Mouse (Mus musculus) small intestine, adult 2 months (tissue): Measurements from ENCODE around the gene Tipin. TPM values are rescaled to one million over a fixed set of nuclear protein-coding genes. Genes with fewer than 3 reads are reported as not detected.
"Not testable (repeated sequence)": the region's sequence is repeated elsewhere in the genome, so short reads cannot be mapped to it uniquely, and the experiment has no call there.

Experiments
- H3K27ac ChIP-seq: fragments of 200-500 bp; 2 replicates; pipeline ENCODE4 v1.5.1; 2012; ENCODE audit warnings: low read depth, low read length, control low read depth, inconsistent platforms; ENCODE audit not compliant: insufficient read depth
- H3K27me3 ChIP-seq: fragments of 200-500 bp; 2 replicates; pipeline ENCODE4 v1.6.1; 2012; ENCODE audit warnings: mild to moderate bottlenecking, moderate library complexity, low read length, inconsistent platforms; ENCODE audit not compliant: control insufficient read depth, insufficient read depth
- H3K36me3 ChIP-seq: fragments of 200-500 bp; 2 replicates; pipeline ENCODE4 v1.6.1; 2012; ENCODE audit warnings: mild to moderate bottlenecking, low read length, control low read depth, inconsistent platforms; ENCODE audit not compliant: control insufficient read depth, insufficient read depth
- H3K4me1 ChIP-seq: fragments of 200-500 bp; 2 replicates; pipeline ENCODE4 v1.6.1; 2012; ENCODE audit warnings: low read length, inconsistent platforms, mixed read lengths; ENCODE audit not compliant: control insufficient read depth, insufficient read depth, insufficient read length
- H3K4me3 ChIP-seq: fragments of 200-500 bp; 2 replicates; pipeline ENCODE4 v1.5.1; 2012; ENCODE audit warnings: low read depth, mild to moderate bottlenecking, control low read depth, inconsistent platforms, low read length, moderate library complexity
- CTCF ChIP-seq: fragments of 200-500 bp; IDR thresholded peaks from 2 replicates; pipeline ENCODE4 v1.5.1; 2012; ENCODE audit warnings: low read depth, mild to moderate bottlenecking, control low read depth, inconsistent platforms, low read length, moderate library complexity, mixed read lengths; ENCODE audit not compliant: insufficient replicate concordance, insufficient read length; ENCODE audit errors: extremely low read depth
- POLR2A ChIP-seq: fragments of 200-500 bp; IDR thresholded peaks from 2 replicates; pipeline ENCODE4 v1.6.1; 2012; ENCODE audit warnings: low read depth, mild to moderate bottlenecking, control low read depth, inconsistent platforms, low read length, moderate library complexity
- WGBS: fragments of 180-500 bp; shearing (Covaris S2); methylation state at CpG from one replicate; pipeline ENCODE4 v1.1.7; 2018; 5-methylcytosine and 5-hydroxymethylcytosine counted together
- polyA plus RNA-seq: library from polyadenylated mRNA; depleted of rRNA; stranded (reverse); fragments of >200 nt; gene quantifications from 2 replicates; pipeline ENCODE4 v1.2.3, GENCODE M21; 2012

The Tipin gene
- polyA plus RNA-seq, 1 experiment: 0.35 TPM

DNA sequence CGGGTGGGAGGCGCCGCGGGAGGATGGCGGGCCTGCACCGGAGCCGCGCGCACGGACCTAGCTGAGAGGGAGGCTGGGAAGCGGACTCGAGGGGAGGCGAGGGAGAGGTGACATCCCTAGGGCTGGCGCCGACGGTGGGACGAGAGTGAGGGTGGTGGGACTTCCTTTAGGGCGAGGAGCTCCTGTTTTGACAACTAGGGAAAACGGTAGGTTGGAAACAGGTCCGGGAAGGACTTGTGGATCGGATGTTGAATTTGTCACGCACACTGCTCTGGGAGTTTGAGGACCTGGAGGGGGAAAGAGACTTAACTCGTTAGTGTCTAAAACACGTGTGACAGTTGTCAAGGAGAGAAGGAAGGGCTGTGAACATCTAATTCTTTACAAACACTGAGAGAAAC is 399 bp downstream of the Tipin start:
- H3K4me3 ChIP-seq: peak overlapping the region; percentile 98
- H3K27ac ChIP-seq: 0 out of 2 replicates have a peak overlapping the region, but pooled peaks have one; percentile 13
- H3K27me3 ChIP-seq: no peaks in the 10 kb centered on the region
- TF ChIP-seq CTCF (no peak), POLR2A (no peak)
- H3K36me3 ChIP-seq: no peaks in the 10 kb centered on the region
- H3K4me1 ChIP-seq: peaks cover 3% of the 10 kb centered on the region; the same call in 1 of the 2 replicates
- 1% methylated on average over 24 of the region's 24 CpGs for WGBS

DNA sequence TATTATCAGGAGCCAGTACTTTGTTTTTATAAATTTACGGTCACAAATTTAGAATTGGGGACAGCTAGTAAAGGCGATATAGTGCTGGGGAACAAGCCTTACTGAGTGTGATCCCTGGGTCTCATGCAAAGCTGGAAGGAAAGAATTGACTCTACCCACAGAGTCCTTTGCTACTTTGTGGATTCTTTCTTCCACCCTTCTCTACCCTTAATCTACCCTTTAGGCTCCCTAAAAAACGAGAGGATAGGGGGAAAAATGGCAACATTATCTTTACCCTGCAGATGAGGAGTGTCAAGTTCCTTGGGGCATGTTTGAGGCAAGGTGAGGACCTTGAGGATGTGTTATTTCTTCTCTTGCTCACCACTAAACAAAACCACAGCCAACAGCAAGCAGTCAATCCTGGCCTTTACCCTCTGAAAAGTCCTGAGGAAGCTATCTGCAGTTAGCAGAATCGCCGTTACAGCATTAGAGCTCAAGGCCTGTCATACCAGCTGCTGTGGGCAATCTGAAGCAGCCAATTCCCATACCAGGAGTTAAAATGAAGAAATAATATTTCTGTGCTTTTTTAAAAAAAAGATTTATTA is 1.1 kb downstream of the Tipin start:
- H3K4me3 ChIP-seq: no peak overlapping the region
- H3K27me3 ChIP-seq: no peaks in the 10 kb centered on the region
- no peak overlapping the region for H3K27ac ChIP-seq
- TF ChIP-seq POLR2A (no peak), CTCF (no peak)
- peaks cover 3% of the 10 kb centered on the region; the same call in 1 of the 2 replicates for H3K4me1 ChIP-seq
- H3K36me3 ChIP-seq: no peaks in the 10 kb centered on the region
- 22% methylated on average over 5 of the region's 5 CpGs for WGBS

DNA sequence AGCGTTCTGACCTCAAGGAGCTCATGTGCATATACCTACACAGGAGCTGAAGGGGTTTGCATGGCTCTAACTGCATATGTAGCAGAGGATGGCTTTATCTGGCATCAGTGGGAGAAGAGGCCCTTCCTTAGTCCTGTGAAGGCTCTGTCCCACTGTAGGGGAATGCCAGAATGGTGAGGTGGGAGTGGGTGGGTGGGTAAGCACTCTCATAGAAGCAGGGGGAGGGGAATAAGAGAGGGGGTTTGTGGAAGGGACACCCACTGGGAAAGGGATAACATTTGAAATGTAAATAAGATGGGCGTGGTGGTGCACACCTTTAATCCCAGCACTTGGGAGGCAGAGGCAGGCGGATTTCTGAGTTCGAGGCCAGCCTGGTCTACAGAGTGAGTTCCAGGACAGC is 21.7 kb downstream of the Tipin start:
- peaks cover 38% of the 10 kb centered on the region for H3K36me3 ChIP-seq
- 90% methylated on average over 4 of the region's 4 CpGs for WGBS

DNA sequence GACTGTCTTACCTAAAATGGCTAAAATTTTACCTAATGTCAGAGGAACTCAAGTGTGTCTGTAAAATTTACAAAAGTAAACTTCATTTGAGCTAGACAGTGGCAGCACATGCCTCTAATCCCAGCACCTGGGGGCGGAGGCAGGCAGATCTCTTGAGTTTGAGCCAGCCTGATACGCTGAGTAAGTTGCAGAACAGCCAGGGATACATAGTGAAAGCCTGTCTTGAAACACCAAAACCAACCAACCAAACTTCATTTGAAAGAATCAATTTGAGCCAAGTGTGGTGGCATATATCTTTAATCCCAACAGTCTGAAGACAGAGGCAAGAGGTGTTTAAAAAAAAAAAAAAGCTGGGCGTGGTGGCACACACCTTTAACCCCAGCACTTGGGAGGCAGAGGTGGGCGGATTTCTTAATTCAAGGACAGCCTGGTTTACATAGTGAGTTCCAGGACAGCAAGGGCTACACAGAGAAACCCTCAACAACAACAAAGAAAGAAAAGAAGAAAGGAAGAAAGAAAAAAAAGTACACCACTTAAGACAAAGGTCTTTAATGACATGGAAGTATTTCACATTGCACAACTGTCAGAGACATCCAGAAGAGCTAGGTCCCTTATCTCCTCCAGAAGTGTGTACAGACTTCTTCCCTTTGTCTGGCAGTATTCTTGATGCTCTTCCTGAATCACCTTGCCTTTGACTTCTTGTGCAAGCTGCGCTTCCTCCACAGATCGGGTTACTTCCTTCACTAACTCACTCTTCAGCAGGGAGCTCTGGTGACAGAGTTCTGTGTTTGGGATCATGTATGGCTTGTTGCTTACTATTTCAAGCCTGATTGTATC is 25.3 kb downstream of the Tipin start:
- no peaks in the 10 kb centered on the region for H3K27me3 ChIP-seq
- WGBS: 67% methylated on average over 6 of the region's 6 CpGs
- H3K27ac ChIP-seq: no peak overlapping the region
- H3K36me3 ChIP-seq: peaks cover 50% of the 10 kb centered on the region
- no peaks in the 10 kb centered on the region for H3K4me1 ChIP-seq
- H3K4me3 ChIP-seq: no peak overlapping the region
- TF ChIP-seq POLR2A: no peak
- no peak for TF ChIP-seq CTCF

More for the DNA sequence above, 21.7 kb downstream of the Tipin start:
- H3K27ac ChIP-seq, H3K4me1 ChIP-seq, H3K27me3 ChIP-seq, H3K4me3 ChIP-seq: not testable (repeated sequence)

DNA sequence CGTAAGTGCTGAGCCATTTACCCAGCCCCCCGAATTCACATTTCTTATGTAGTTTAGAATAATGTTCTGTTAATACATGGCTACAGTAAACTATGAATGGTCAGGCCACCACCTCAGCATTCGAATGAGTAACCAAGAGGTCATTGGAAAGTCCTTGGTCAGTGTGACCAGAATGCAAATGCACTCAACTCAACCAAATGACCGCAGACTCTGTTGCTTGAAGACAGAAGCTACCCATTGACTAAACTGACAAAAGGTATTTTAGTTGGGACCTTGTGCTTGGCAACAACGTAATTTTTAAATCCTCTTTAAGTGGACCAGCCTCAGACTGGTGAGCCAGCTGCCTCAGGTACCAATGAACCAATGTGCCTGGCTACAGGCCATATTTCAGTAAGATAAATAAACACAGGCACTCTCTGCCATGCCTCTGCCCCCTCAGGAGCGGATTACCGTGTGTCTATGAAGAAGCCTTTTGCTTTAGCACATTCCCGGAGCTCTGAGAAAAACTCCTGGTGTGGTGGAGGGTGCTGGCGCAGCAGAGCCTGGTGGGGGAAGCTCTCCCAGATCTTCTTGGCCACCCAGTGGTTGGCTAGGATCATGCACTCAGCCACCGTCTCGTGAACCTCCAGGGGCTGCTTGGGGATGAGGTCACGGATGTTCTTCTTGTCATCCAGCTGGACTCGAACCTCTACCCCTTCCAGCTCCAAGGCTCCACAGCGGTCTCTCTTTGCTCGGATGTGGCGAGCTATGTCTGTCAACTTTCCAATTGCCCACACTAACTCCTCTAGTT is 29.8 kb downstream of the Tipin start:
- no peak overlapping the region for H3K27ac ChIP-seq
- TF ChIP-seq POLR2A: no peak
- no peak for TF ChIP-seq CTCF
- H3K4me1 ChIP-seq: no peaks in the 10 kb centered on the region
- WGBS: 82% methylated on average over 16 of the region's 16 CpGs
- H3K4me3 ChIP-seq: no peak overlapping the region
- no peaks in the 10 kb centered on the region for H3K27me3 ChIP-seq
- peaks cover 39% of the 10 kb centered on the region for H3K36me3 ChIP-seq

DNA sequence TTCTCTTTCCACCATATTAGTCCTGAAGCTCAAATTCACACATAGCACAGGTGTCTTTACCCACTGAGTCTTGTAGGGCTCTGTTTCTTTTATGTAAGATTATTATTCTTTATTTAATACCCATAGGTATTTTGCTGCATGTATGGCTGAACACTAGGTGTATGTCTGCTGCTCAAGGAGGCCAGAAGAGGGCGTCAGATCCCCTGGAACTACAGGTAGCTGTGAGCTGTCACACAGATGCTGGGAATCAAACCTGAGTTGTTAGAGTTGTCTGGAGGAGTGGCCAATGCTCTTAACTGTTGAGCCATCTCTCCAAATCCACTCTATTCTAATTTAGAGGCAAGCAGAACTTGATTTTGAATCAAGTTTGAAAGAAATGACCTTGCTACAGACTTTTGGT is 30.7 kb downstream of the Tipin start:
- 70% methylated on average over 1 of the region's 1 CpGs for WGBS
- no peaks in the 10 kb centered on the region for H3K27me3 ChIP-seq
- TF ChIP-seq POLR2A (no peak), CTCF (no peak)

DNA sequence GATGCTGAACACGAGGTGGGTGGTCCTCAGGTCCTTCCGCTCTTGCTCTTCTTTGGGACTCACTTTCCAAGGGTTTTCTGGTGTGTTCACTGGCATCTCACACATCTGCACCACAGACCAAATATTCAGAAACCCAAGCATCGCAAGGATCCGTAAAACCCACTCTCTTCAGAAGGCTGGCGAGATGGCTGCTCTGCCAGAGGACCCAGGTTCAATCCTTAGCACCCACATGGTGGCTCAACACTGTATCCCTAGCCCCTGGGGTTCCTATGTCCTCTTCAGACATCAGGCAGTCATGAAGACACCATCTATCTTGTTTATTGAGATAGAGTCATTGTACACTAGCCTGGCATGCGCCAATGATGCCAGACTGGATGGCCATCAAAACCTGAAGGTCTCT is 33.3 kb downstream of the Tipin start:
- no peaks in the 10 kb centered on the region for H3K4me1 ChIP-seq
- H3K27ac ChIP-seq: no peak overlapping the region
- H3K36me3 ChIP-seq: peaks cover 43% of the 10 kb centered on the region
- 93% methylated on average over 6 of the region's 6 CpGs for WGBS
- H3K4me3 ChIP-seq: no peak overlapping the region
- TF ChIP-seq POLR2A: no peak
- no peak for TF ChIP-seq CTCF
- no peaks in the 10 kb centered on the region for H3K27me3 ChIP-seq

More for the DNA sequence above, 30.7 kb downstream of the Tipin start:
- H3K4me3 ChIP-seq: no peak overlapping the region
- H3K4me1 ChIP-seq: no peaks in the 10 kb centered on the region
- H3K27ac ChIP-seq: no peak overlapping the region
- H3K36me3 ChIP-seq: peaks cover 41% of the 10 kb centered on the region
